Mouse (Mus musculus): ENCODE data around the gene Olfr473. TPM values are rescaled to one million over a fixed set of nuclear protein-coding genes. Genes with fewer than 3 reads are reported as not detected.
"Not testable (repeated sequence)": the region's sequence is repeated elsewhere in the genome, so short reads cannot be mapped to it uniquely, and the experiment has no call there.

Olfr473 gene
- not detected in 2 replicates for polyA plus RNA-seq (2014; fragmentation: Nextera tagmentation; extraction: Ambion mirVana)

GRCm38 (mm10) chr7:107930146-107930545 is at the start of gene Olfr473:
Gene Olfr473 (plus strand): TSS chr7:107930446.
- Histone ChIP-seq H3K4me1 (replicated peaks; ENCODE audit: control insufficient read depth, insufficient read depth, low read length) (no peaks in the 10 kb centered on the region), H3K9me3 (ENCODE audit: control insufficient read depth, low read length) (no peaks in the 10 kb centered on the region), H3K4me2 (ENCODE audit: low read depth, low read length, severe bottlenecking) (no peak within 1 kb of the TSS), H3K36me3 (ENCODE audit: control insufficient read depth, insufficient read depth, low read length) (no peaks in the 10 kb centered on the region), H3K27ac (ENCODE audit: low read depth, low read length) (no peak within 1 kb of the TSS), H3K27me3 (ENCODE audit: control insufficient read depth, insufficient read depth, low read length) (no peaks in the 10 kb centered on the region), H3K9ac (ENCODE audit: low read length) (no peak within 1 kb of the TSS), H3K4me3 (ENCODE audit: low read depth, low read length) (no peak within 1 kb of the TSS)
- ATAC-seq (replicated peaks; ENCODE audit: low FRiP score) (no peak), DNase-seq (ENCODE audit: low spot score) (no peak)
- WGBS, result 91% methylated on average over 1 of the region's 1 CpGs

GRCm38 (mm10) chr7:107897602-107898001 is 32.6 kb upstream of the Olfr473 start, which contains the start of gene Olfr472:
Gene Olfr472 (plus strand): TSS chr7:107897902.
- ATAC-seq (replicated peaks; ENCODE audit: low FRiP score) (no peak), DNase-seq (ENCODE audit: low spot score) (no peak)
- Histone ChIP-seq H3K27me3 (ENCODE audit: control insufficient read depth, insufficient read depth, low read length) (no peaks in the 10 kb centered on the region), H3K9ac (ENCODE audit: low read length) (no peak within 1 kb of the TSS), H3K36me3 (ENCODE audit: control insufficient read depth, insufficient read depth, low read length) (no peaks in the 10 kb centered on the region), H3K27ac (ENCODE audit: low read depth, low read length) (no peak within 1 kb of the TSS), H3K4me1 (replicated peaks; ENCODE audit: control insufficient read depth, insufficient read depth, low read length) (no peaks in the 10 kb centered on the region), H3K4me2 (ENCODE audit: low read depth, low read length, severe bottlenecking) (no peak within 1 kb of the TSS), H3K4me3 (ENCODE audit: low read depth, low read length) (no peak within 1 kb of the TSS), H3K9me3 (ENCODE audit: control insufficient read depth, low read length) (no peaks in the 10 kb centered on the region)

GRCm38 (mm10) chr7:107952539-107952938 is 22.3 kb downstream of the Olfr473 start:
- H3K9me3 ChIP-seq (ENCODE audit: control insufficient read depth, low read length); H3K4me1 ChIP-seq (replicated peaks; ENCODE audit: control insufficient read depth, insufficient read depth, low read length); H3K27me3 ChIP-seq (ENCODE audit: control insufficient read depth, insufficient read depth, low read length); H3K27ac ChIP-seq (ENCODE audit: low read depth, low read length); H3K36me3 ChIP-seq (ENCODE audit: control insufficient read depth, insufficient read depth, low read length); ATAC-seq (replicated peaks; ENCODE audit: low FRiP score); DNase-seq (ENCODE audit: low spot score); H3K4me2 ChIP-seq (ENCODE audit: low read depth, low read length, severe bottlenecking); H3K4me3 ChIP-seq (ENCODE audit: low read depth, low read length); H3K9ac ChIP-seq (ENCODE audit: low read length): not testable (repeated sequence)
- WGBS, result 97% methylated on average over 12 of the region's 12 CpGs

- no peaks in the 10 kb centered on the region for H3K4me1 ChIP-seq (replicated peaks; ENCODE audit: control insufficient read depth, insufficient read depth, low read length)
- ATAC-seq (replicated peaks; ENCODE audit: low FRiP score), result no peak
These were observed 24.1 kb downstream of the Olfr473 start, which contains the start of gene Olfr474 for GRCm38 (mm10) chr7:107954343-107954742. Gene Olfr474 (plus strand): TSS chr7:107954643.

GRCm38 (mm10) chr7:107964503-107964902 is 34.3 kb downstream of the Olfr473 start, which contains the start of gene Olfr476:
Gene Olfr476 (plus strand): TSS chr7:107964803.
- DNase-seq (ENCODE audit: low spot score) (no peak), ATAC-seq (replicated peaks; ENCODE audit: low FRiP score) (no peak)
- WGBS, result 62% methylated on average over 1 of the region's 1 CpGs
- H3K4me2 ChIP-seq (ENCODE audit: low read depth, low read length, severe bottlenecking), result no peak within 1 kb of the TSS
- H3K27ac ChIP-seq (ENCODE audit: low read depth, low read length), result no peak within 1 kb of the TSS
- H3K9ac ChIP-seq (ENCODE audit: low read length), result no peak within 1 kb of the TSS
- no peaks in the 10 kb centered on the region for H3K27me3 ChIP-seq (ENCODE audit: control insufficient read depth, insufficient read depth, low read length)
- H3K9me3 ChIP-seq (ENCODE audit: control insufficient read depth, low read length), result no peaks in the 10 kb centered on the region
- H3K36me3 ChIP-seq (ENCODE audit: control insufficient read depth, insufficient read depth, low read length), result no peaks in the 10 kb centered on the region
- H3K4me1 ChIP-seq (replicated peaks; ENCODE audit: control insufficient read depth, insufficient read depth, low read length), result no peaks in the 10 kb centered on the region
- H3K4me3 ChIP-seq (ENCODE audit: low read depth, low read length), result no peak within 1 kb of the TSS

More at GRCm38 (mm10) chr7:107954343-107954742, 24.1 kb downstream of the Olfr473 start, which contains the start of gene Olfr474:
- Histone ChIP-seq H3K9ac (ENCODE audit: low read length) (no peak within 1 kb of the TSS), H3K4me3 (ENCODE audit: low read depth, low read length) (no peak within 1 kb of the TSS), H3K27me3 (ENCODE audit: control insufficient read depth, insufficient read depth, low read length) (no peaks in the 10 kb centered on the region), H3K36me3 (ENCODE audit: control insufficient read depth, insufficient read depth, low read length) (no peaks in the 10 kb centered on the region), H3K27ac (ENCODE audit: low read depth, low read length) (no peak within 1 kb of the TSS), H3K9me3 (ENCODE audit: control insufficient read depth, low read length) (no peaks in the 10 kb centered on the region; the same call in 1 of the 2 replicates), H3K4me2 (ENCODE audit: low read depth, low read length, severe bottlenecking) (no peak within 1 kb of the TSS)
- DNase-seq (ENCODE audit: low spot score), result no peak
- 79% methylated on average over 1 of the region's 1 CpGs for WGBS

Other genes starting within 250 kb of the Olfr473 start
- 0.11 TPM in 1 of 2 replicates, not detected in the other for gene Cyb5r2, start 172.4 kb upstream of the Olfr473 start, polyA plus RNA-seq (2014; fragmentation: Nextera tagmentation; extraction: Ambion mirVana)
- gene Ovch2, start 129.2 kb upstream of the Olfr473 start, polyA plus RNA-seq (2014; fragmentation: Nextera tagmentation; extraction: Ambion mirVana), result not detected in 2 replicates
- gene Olfr467, start 118.2 kb upstream of the Olfr473 start, polyA plus RNA-seq (2014; fragmentation: Nextera tagmentation; extraction: Ambion mirVana), result not detected in 2 replicates
- gene Olfr469, start 104.9 kb upstream of the Olfr473 start, polyA plus RNA-seq (2014; fragmentation: Nextera tagmentation; extraction: Ambion mirVana), result not detected in 2 replicates
- gene Olfr470, start 83.0 kb upstream of the Olfr473 start, polyA plus RNA-seq (2014; fragmentation: Nextera tagmentation; extraction: Ambion mirVana), result not detected in 2 replicates
- gene Olfr472, start 32.5 kb upstream of the Olfr473 start, polyA plus RNA-seq (2014; fragmentation: Nextera tagmentation; extraction: Ambion mirVana), result not detected in 2 replicates
- gene Olfr474, start 24.2 kb downstream of the Olfr473 start, polyA plus RNA-seq (2014; fragmentation: Nextera tagmentation; extraction: Ambion mirVana), result not detected in 2 replicates
- not detected in 2 replicates for gene Olfr476, start 34.4 kb downstream of the Olfr473 start, polyA plus RNA-seq (2014; fragmentation: Nextera tagmentation; extraction: Ambion mirVana)
- not detected in 2 replicates for gene Olfr477, start 56.2 kb downstream of the Olfr473 start, polyA plus RNA-seq (2014; fragmentation: Nextera tagmentation; extraction: Ambion mirVana)
- gene Olfr478, start 103.5 kb downstream of the Olfr473 start, polyA plus RNA-seq (2014; fragmentation: Nextera tagmentation; extraction: Ambion mirVana), result not detected in 2 replicates
- not detected in 2 replicates for gene Olfr479, start 120.2 kb downstream of the Olfr473 start, polyA plus RNA-seq (2014; fragmentation: Nextera tagmentation; extraction: Ambion mirVana)
- not detected in 2 replicates for gene Olfr480, start 136.9 kb downstream of the Olfr473 start, polyA plus RNA-seq (2014; fragmentation: Nextera tagmentation; extraction: Ambion mirVana)
- gene Olfr481, start 149.4 kb downstream of the Olfr473 start, polyA plus RNA-seq (2014; fragmentation: Nextera tagmentation; extraction: Ambion mirVana), result not detected in 2 replicates
- not detected in 2 replicates for gene Olfr482, start 167.1 kb downstream of the Olfr473 start, polyA plus RNA-seq (2014; fragmentation: Nextera tagmentation; extraction: Ambion mirVana)
- not detected in 2 replicates for gene Olfr483, start 170.4 kb downstream of the Olfr473 start, polyA plus RNA-seq (2014; fragmentation: Nextera tagmentation; extraction: Ambion mirVana)
- not detected in 2 replicates for gene Olfr484, start 197.0 kb downstream of the Olfr473 start, polyA plus RNA-seq (2014; fragmentation: Nextera tagmentation; extraction: Ambion mirVana)
- gene Olfr485, start 229.4 kb downstream of the Olfr473 start, polyA plus RNA-seq (2014; fragmentation: Nextera tagmentation; extraction: Ambion mirVana), result not detected in 2 replicates
- not detected in 2 replicates for gene Olfr486, start 242.3 kb downstream of the Olfr473 start, polyA plus RNA-seq (2014; fragmentation: Nextera tagmentation; extraction: Ambion mirVana)

Measured in forebrain, embryonic 11.5 days (tissue).